Mouse (Mus musculus): ENCODE data around the gene D7Ertd443e. TPM values are rescaled to one million over a fixed set of nuclear protein-coding genes. Genes with fewer than 3 reads are reported as not detected.

The D7Ertd443e gene
- total and polyA plus RNA-seq, 3 experiments, result not detected

GRCm38 (mm10) chr7:134362257-134362870 is 23.1 kb downstream of the D7Ertd443e start:
- Histone ChIP-seq H3K27me3 (ENCODE audit: control insufficient read depth in 1 of 2, insufficient read depth in 2 of 2, low read length in 2 of 2) (no peaks in the 10 kb centered on the region), H3K4me1 (ENCODE audit: control insufficient read depth in 1 of 2, insufficient read depth in 2 of 2, low read length in 2 of 2) (no peaks in the 10 kb centered on the region), H3K9me3 (replicated peaks; ENCODE audit: insufficient read depth, low read length) (no peaks in the 10 kb centered on the region), H3K9ac (ENCODE audit: control insufficient read depth, low read depth, low read length, poor library complexity, severe bottlenecking) (no peak overlapping the region), H3K79me2 (ENCODE audit: control insufficient read depth, insufficient read depth, low read length, poor library complexity) (no peaks in the 10 kb centered on the region), H3K27ac (ENCODE audit: control insufficient read depth, low read depth, low read length) (no peak overlapping the region), H3K4me3 (ENCODE audit: control insufficient read depth in 1 of 2, insufficient read depth in 1 of 2, low read depth in 2 of 2, low read length in 2 of 2) (no peak overlapping the region), H3K36me3 (ENCODE audit: control insufficient read depth in 1 of 2, insufficient read depth in 2 of 2, low read length in 2 of 2) (no peaks in the 10 kb centered on the region)
- no peak for DNase-seq (ENCODE audit: low read depth, low spot score)
- TF ChIP-seq ZKSCAN1 (IDR thresholded peaks at IDR 0.05; ENCODE audit: low read depth, low read length) (no peak), USF1 (IDR thresholded peaks at IDR 0.05; ENCODE audit: low read depth, low read length) (no peak), BHLHE40 (IDR thresholded peaks at IDR 0.05; ENCODE audit: borderline replicate concordance, low read depth, low read length) (no peak), KAT2A (conservative IDR thresholded peaks at IDR 0.05; ENCODE audit: low read depth, low read length) (no peak), SMC3 (IDR thresholded peaks at IDR 0.05; ENCODE audit: low read depth, low read length) (no peak), RAD21 (IDR thresholded peaks at IDR 0.05; ENCODE audit: low read depth, low read length) (no peak), NRF1 (IDR thresholded peaks at IDR 0.05; ENCODE audit: insufficient read depth, low read depth, low read length, poor library complexity, severe bottlenecking) (no peak), CHD2 (IDR thresholded peaks at IDR 0.05; ENCODE audit: low read length) (no peak), SIN3A (IDR thresholded peaks at IDR 0.05; ENCODE audit: low read length) (no peak), MAFK (IDR thresholded peaks at IDR 0.05; ENCODE audit: borderline replicate concordance, low read depth, low read length) (no peak), MEF2A (IDR thresholded peaks at IDR 0.05; ENCODE audit: extremely low read depth, insufficient replicate concordance, low read depth, low read length, poor library complexity, severe bottlenecking) (no peak), CTCF (IDR thresholded peaks at IDR 0.05 in 2 of 3, conservative IDR thresholded peaks at IDR 0.05 in 1 of 3; ENCODE audit: control insufficient read depth in 1 of 3, insufficient read depth in 1 of 3, low read depth in 2 of 3, low read length in 3 of 3, poor library complexity in 1 of 3, severe bottlenecking in 1 of 3) (no peak), TCF12 (IDR thresholded peaks at IDR 0.05; ENCODE audit: low read depth, low read length) (no peak), POLR2AphosphoS2 (IDR thresholded peaks at IDR 0.05; ENCODE audit: low read length) (no peak), MXI1 (IDR thresholded peaks at IDR 0.05; ENCODE audit: low read depth, low read length) (no peak), UBTF (IDR thresholded peaks at IDR 0.05; ENCODE audit: borderline replicate concordance, insufficient read depth, low read depth, low read length) (no peak), GABPA (IDR thresholded peaks at IDR 0.05; ENCODE audit: low read depth, low read length) (no peak), POLR2A (IDR thresholded peaks at IDR 0.05; ENCODE audit: control insufficient read depth in 1 of 2, insufficient read depth in 1 of 2, low read depth in 1 of 2, low read length in 2 of 2, poor library complexity in 1 of 2) (no peak), MAZ (IDR thresholded peaks at IDR 0.05; ENCODE audit: low read depth, low read length) (no peak)

- Histone ChIP-seq H3K27me3 (ENCODE audit: control insufficient read depth in 1 of 2, insufficient read depth in 2 of 2, low read length in 2 of 2) (no peaks in the 10 kb centered on the region), H3K4me3 (ENCODE audit: control insufficient read depth in 1 of 2, insufficient read depth in 1 of 2, low read depth in 2 of 2, low read length in 2 of 2) (no peak overlapping the region), H3K4me1 (ENCODE audit: control insufficient read depth in 1 of 2, insufficient read depth in 2 of 2, low read length in 2 of 2) (no peaks in the 10 kb centered on the region), H3K36me3 (ENCODE audit: control insufficient read depth in 1 of 2, insufficient read depth in 2 of 2, low read length in 2 of 2) (no peaks in the 10 kb centered on the region), H3K9ac (ENCODE audit: control insufficient read depth, low read depth, low read length, poor library complexity, severe bottlenecking) (no peak overlapping the region), H3K9me3 (replicated peaks; ENCODE audit: insufficient read depth, low read length) (no peaks in the 10 kb centered on the region; the same call in 1 of the 2 replicates), H3K79me2 (ENCODE audit: control insufficient read depth, insufficient read depth, low read length, poor library complexity) (no peaks in the 10 kb centered on the region), H3K27ac (ENCODE audit: control insufficient read depth, low read depth, low read length) (no peak overlapping the region)
- DNase-seq (ENCODE audit: low read depth, low spot score), result no peak
- TF ChIP-seq ZNF384 (IDR thresholded peaks at IDR 0.05; ENCODE audit: low read depth, low read length) (no peak), ZC3H11A (IDR thresholded peaks at IDR 0.05; ENCODE audit: low read depth, low read length) (no peak), E2F4 (IDR thresholded peaks at IDR 0.05; ENCODE audit: borderline replicate concordance, low read depth, low read length) (no peak), TAL1 (IDR thresholded peaks at IDR 0.05; ENCODE audit: low read length) (no peak), MAX (IDR thresholded peaks at IDR 0.05; ENCODE audit: low read length) (no peak), CHD1 (IDR thresholded peaks at IDR 0.05; ENCODE audit: low read depth, low read length) (no peak), CHD2 (IDR thresholded peaks at IDR 0.05; ENCODE audit: low read length) (no peak), KAT2A (conservative IDR thresholded peaks at IDR 0.05; ENCODE audit: low read depth, low read length) (no peak), EP300 (IDR thresholded peaks at IDR 0.05; ENCODE audit: low read depth in 1 of 2, low read length in 2 of 2) (no peak), NRF1 (IDR thresholded peaks at IDR 0.05; ENCODE audit: insufficient read depth, low read depth, low read length, poor library complexity, severe bottlenecking) (no peak), GATA1 (IDR thresholded peaks at IDR 0.05; ENCODE audit: low read depth, low read length) (no peak), UBTF (IDR thresholded peaks at IDR 0.05; ENCODE audit: borderline replicate concordance, insufficient read depth, low read depth, low read length) (no peak), HCFC1 (IDR thresholded peaks at IDR 0.05; ENCODE audit: low read depth, low read length) (no peak), NELFE (IDR thresholded peaks at IDR 0.05; ENCODE audit: low read depth, low read length) (no peak), CTCF (IDR thresholded peaks at IDR 0.05 in 2 of 3, conservative IDR thresholded peaks at IDR 0.05 in 1 of 3; ENCODE audit: control insufficient read depth in 1 of 3, insufficient read depth in 1 of 3, low read depth in 2 of 3, low read length in 3 of 3, poor library complexity in 1 of 3, severe bottlenecking in 1 of 3) (no peak), BHLHE40 (IDR thresholded peaks at IDR 0.05; ENCODE audit: borderline replicate concordance, low read depth, low read length) (no peak), MXI1 (IDR thresholded peaks at IDR 0.05; ENCODE audit: low read depth, low read length) (no peak)
Measured at GRCm38 (mm10) chr7:134348825-134349224, 36.6 kb downstream of the D7Ertd443e start.

Data from MEL (cell line).